Mouse (Mus musculus) layer of hippocampus, adult 8-10 months (tissue): ENCODE results near the gene Ajm1. TPM values are rescaled to one million over a fixed set of nuclear protein-coding genes. Genes with fewer than 3 reads are reported as not detected.
A peak's percentile ranks its signal among the peaks of the same experiment; 100 is the strongest.
"Not testable (repeated sequence)": the region's sequence is repeated elsewhere in the genome, so short reads cannot be mapped to it uniquely, and the experiment has no call there.

Experiments used
- DNase-seq, 2 experiments: peaks; one replicate each; pipeline ENCODE4 v3.0.0; 2022; ENCODE audit warnings: low spot score in 2 of 2
- total RNA-seq, 4 experiments: library from RNA; stranded (reverse); gene quantifications; 2 replicates each; pipeline ENCODE4 v1.2.4; 2022

Gene Ajm1
- total RNA-seq, 4 experiments from 2014 or later: 82.9 to 103 (median 92.4) TPM

- DNase-seq: no peak
These were observed 13.0 kb downstream of the Ajm1 start for GRCm38 (mm10) chr2:25568473-25569019.

DNA sequence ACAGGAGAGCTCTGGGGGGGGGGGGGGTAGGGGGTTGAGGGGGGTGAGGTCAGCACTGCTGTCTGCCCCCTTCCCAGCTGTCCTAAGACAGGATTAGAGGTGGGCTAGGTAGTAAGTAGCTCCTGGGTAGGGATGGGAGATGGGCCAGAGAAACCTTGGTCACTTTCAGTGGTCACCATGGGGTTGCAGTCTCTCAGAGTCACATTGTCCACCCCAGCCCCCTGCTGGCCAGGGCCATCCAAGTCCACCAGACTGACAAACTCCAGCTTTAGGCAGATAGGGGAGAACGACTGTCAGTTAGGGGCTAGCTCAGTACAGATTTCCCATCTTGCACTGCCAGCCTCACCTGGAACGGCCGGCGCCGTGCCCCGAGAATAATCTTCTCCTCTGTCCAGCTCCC is 15.0 kb downstream of the Ajm1 start:
- DNase-seq: no peak

GRCm38 (mm10) chr2:25565741-25566140 is 15.8 kb downstream of the Ajm1 start:
- DNase-seq: no peak

GRCm38 (mm10) chr2:25561946-25562345 is 19.6 kb downstream of the Ajm1 start:
- no peak for DNase-seq

DNA sequence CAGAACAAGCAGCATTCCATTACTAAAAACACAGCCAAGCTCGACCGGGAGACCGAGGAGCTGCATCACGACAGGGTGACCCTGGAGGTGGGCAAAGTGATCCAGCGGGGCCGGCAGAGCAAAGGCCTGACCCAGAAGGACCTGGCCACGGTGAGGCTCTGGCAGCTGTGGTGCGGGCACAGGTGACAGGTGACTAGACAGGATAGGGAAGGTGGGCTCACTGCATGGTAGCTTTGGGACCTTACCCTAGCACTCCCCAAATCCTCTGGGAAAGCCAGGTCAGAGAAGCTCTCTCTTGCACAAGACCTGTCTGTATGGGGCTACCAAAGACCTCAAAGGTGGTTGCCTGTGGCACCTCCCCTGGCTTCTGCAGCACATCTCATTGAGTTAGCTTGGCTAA is 21.0 kb downstream of the Ajm1 start:
- peak in 1 of 2 experiments; percentile 11 for DNase-seq

GRCm38 (mm10) chr2:25558774-25559173 is 22.8 kb downstream of the Ajm1 start:
- DNase-seq: no peak

GRCm38 (mm10) chr2:25557964-25558360 is 23.6 kb downstream of the Ajm1 start:
- no peak for DNase-seq

- DNase-seq: peak; percentile 93
These were observed 24.2 kb downstream of the Ajm1 start, which contains the start of gene Edf1 for GRCm38 (mm10) chr2:25557221-25557963. Edf1 (plus strand) TSS chr2:25557847.

DNA sequence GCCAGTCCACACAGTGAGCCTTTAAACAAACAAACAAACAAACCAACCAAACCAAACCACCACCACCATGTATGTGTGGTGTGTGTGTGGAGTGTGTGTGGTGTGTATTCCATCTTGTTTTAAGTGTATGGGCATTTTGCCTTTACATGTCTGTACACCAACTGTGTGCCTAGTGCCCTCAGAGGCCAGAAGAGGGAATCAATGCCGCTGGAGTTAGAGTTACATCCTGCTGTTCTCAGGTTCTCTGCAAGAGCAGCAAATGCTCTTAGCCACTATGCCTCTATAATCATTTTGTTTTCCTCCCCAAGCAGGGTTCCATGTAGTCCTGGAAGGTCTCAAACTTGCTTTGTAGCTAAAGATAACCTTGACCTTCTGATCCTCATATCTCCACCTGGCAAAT is 25.3 kb downstream of the Ajm1 start:
- DNase-seq: no peak

DNA sequence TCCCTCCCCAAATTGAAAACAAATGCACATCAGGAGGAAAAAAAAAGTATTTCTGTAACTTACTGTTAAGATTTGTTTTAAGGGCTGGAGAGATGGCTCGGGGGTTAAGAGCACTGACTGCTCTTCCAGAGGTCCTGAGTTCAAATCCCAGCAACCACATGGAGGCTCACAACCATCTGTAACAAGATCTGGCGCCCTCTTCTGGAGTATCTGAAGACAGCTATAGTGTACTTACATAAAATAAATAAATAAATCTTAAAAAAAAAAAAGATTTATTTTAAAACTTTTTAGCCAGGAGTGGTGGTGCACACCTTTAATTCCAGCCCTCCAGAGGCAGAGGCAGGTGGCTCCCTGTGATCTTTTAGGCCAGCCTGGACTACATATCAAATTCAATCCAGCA is 26.1 kb downstream of the Ajm1 start:
- DNase-seq: not testable (repeated sequence)

- DNase-seq: not testable (repeated sequence)
These were observed 28.3 kb downstream of the Ajm1 start for GRCm38 (mm10) chr2:25553171-25553786.

DNA sequence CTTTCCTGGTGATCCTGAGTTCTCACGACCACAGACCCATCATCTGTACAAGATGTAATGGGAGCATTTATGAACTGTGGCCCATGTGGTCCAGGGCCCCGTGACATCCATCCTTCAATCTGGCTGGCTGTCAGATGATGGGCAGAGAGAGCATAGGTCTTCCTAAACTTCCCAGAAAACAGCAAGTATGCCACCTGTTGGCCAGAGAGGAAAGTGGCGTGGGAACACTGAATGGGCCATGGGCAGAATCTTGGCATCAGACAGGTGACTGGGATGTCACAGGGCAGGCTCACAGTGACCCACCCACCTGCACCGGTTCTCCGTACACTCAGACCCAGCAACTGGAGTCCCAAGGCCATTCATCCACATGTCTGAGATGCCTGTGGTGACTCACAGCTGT is 30.4 kb downstream of the Ajm1 start:
- peak; percentile 35 to 38 for DNase-seq

- peak in 1 of 2 experiments; percentile 5 for DNase-seq
These were observed 32.3 kb downstream of the Ajm1 start for GRCm38 (mm10) chr2:25549021-25549991.

DNA sequence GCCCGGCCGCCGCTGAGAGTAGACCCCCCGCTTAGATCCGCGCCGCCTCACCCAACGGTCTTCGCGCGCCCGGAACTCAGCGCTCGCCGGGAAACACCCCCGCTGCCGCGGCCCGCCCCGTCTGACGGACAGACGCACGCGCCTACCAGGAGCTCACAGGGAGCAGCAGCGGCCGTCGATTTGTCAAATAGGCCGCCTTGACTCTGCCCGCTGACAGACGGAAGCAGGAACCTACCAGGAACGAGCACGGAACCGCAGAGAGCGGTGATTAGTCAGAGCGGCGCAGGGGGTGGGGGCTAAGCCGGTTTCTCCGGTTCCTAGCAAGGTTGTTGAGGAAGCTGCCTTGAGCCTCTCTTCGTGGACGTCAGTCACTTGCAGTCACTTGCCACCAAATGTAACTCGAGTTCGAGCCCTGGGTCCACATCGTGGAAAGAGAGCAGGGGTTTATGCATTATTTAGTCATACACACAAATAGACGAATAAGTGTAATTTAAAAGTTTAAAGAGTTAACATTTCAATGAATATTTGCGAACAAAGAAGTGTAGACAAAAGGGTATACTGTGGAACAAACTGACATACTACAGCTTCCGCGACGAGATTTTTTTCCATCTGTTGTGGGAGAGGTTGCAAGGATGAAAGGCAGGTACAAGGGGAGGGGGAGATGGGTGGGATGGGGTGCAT is 34.6 kb downstream of the Ajm1 start, which contains the start of gene Traf2:
Gene Traf2 (minus strand): TSS at position 130 of the 681 bp plus-strand sequence.
- DNase-seq: peak; percentile 98 to 99

GRCm38 (mm10) chr2:25545996-25546810 is 35.4 kb downstream of the Ajm1 start:
- no peak for DNase-seq

DNA sequence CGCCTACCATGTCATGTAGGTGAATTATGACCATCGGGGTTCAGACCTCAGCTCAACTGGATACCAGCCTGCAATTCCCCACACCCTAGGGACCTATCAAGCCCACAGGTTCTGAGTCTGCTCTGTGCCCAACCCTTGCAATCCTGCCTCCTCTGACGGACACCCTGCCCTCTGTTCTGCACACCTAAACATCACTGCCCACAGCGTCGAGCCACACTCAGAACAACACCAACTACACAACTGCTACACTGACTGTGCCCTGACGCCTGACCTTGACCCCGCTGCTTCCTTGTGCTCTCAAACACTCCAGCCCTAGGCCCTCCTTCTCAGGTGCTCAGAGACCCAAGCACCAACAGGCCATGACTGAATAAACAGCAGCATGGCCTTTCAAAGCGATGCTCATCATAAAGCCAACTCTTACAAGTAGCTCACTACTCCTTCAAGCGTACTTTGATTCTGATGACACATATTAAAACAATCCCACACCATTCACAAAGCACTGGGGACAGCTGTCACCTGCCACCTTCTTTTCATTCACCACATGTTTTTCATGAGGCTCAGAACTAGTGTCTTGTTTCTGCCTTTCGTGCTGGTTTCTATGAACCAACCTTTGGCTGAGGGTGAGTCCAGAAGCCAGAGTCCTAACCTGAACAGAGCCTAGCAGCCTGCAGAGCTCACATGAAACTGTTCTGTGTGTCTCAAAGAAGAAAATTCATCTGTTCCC is 39.8 kb downstream of the Ajm1 start:
- no peak for DNase-seq

DNA sequence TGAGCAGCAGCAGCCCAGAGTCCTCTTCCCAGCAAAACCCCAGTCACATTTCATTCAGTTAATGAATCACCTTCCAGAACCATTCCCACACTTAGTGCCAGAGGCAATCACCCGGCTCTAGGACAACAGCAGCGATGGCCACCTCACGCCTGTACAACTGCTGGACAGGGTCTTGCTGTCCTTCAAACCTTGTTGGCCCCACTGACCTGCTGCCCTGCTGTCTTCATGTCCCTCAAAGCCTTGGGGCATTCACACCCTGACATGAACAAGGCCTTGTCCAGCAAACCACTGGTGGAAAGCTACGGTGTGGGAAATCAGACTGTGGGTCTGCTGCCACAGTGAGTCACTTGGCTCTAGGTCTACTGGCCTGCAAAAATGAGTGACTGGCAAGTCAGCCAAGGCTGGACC is 41.0 kb downstream of the Ajm1 start:
- DNase-seq: no peak

DNA sequence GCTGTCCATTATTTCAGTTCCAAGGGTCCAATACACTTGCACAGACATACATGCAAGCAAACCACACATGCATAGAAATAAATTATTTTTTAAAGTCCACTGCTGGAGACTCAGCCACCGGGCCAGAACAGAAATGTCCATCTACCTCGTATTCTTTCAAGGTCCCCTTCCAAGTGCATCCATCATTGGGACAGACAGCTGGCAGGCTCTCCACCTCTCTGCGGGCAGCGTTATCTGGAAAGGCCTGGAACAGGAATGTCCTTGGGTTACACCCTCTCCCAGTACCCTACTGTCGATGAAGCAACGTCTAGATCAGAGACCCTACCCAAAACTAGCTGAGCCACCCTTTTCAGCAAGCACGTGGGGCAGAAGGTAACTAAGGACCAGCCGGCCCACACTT is 45.0 kb downstream of the Ajm1 start:
- DNase-seq: no peak

- DNase-seq: no peak
These were observed 46.7 kb downstream of the Ajm1 start for GRCm38 (mm10) chr2:25534866-25535182.
